Mouse (Mus musculus) midbrain, embryonic 11.5 days (tissue): ENCODE measurements around the gene Trpv2. TPM values are rescaled to one million over a fixed set of nuclear protein-coding genes. Genes with fewer than 3 reads are reported as not detected.
A peak's percentile ranks its signal among the peaks of the same experiment; 100 is the strongest.

Experiments used
- ATAC-seq: fragments of 200-750 bp; cut with Nextera tagmentation; 2 replicates; pipeline ENCODE4 v1.8.0; 2017; ENCODE audit warnings: moderate TSS enrichment, moderate library complexity; ENCODE audit not compliant: low FRiP score
- DNase-seq: peaks from one replicate; pipeline ENCODE4 v3.0.0; 2015; ENCODE audit warnings: low spot score; ENCODE audit errors: missing footprints
- H3K27ac ChIP-seq: fragments of 300-500 bp; sonication (generic); 2 replicates; pipeline ENCODE4 v1.5.1; 2014; ENCODE audit warnings: low read depth, low read length
- H3K27me3 ChIP-seq: fragments of 300-500 bp; sonication (generic); 2 replicates; pipeline ENCODE4 v1.6.1; 2014; ENCODE audit warnings: mild to moderate bottlenecking, low read length, moderate library complexity, mixed read lengths; ENCODE audit not compliant: control insufficient read depth, insufficient read depth
- H3K36me3 ChIP-seq: fragments of 300-500 bp; sonication (generic); 2 replicates; pipeline ENCODE4 v1.6.1; 2014; ENCODE audit warnings: mild to moderate bottlenecking, low read length, moderate library complexity, mixed read lengths; ENCODE audit not compliant: control insufficient read depth, insufficient read depth
- H3K4me1 ChIP-seq: fragments of 300-500 bp; sonication (generic); 2 replicates; pipeline ENCODE4 v1.6.1; 2014; ENCODE audit warnings: low read length; ENCODE audit not compliant: control insufficient read depth, insufficient read depth
- H3K4me2 ChIP-seq: fragments of 300-500 bp; sonication (generic); 2 replicates; pipeline ENCODE4 v1.6.1; 2014; ENCODE audit warnings: mild to moderate bottlenecking, moderate library complexity
- H3K4me3 ChIP-seq: fragments of 300-500 bp; sonication (generic); 2 replicates; pipeline ENCODE4 v1.5.1; 2014; ENCODE audit warnings: low read depth, low read length
- H3K9ac ChIP-seq: fragments of 300-500 bp; sonication (generic); 2 replicates; pipeline ENCODE4 v1.6.1; 2014; ENCODE audit warnings: low read length
- H3K9me3 ChIP-seq: fragments of 300-500 bp; sonication (generic); 2 replicates; pipeline ENCODE4 v1.6.1; 2016; ENCODE audit warnings: low read length; ENCODE audit not compliant: control insufficient read depth
- WGBS: fragments of 180-500 bp; shearing (Covaris S2); extraction: QIAGEN DNeasy Blood & Tissue Kit; methylation state at CpG from one replicate; pipeline ENCODE4 v1.1.7; 2014; 5-methylcytosine and 5-hydroxymethylcytosine counted together
- polyA plus RNA-seq: library from polyadenylated mRNA; unstranded; fragments of >200 nt; fragmentation: Nextera tagmentation; extraction: Ambion mirVana; gene quantifications from 2 replicates; pipeline ENCODE4 v1.2.1, GENCODE M21; 2014

Trpv2 gene
- polyA plus RNA-seq, 1 experiment from 2014 or later = 5.4 TPM

GRCm38 (mm10) chr11:62613657-62614365, 39.5 kb downstream of the Trpv2 start:
- peak overlapping the region; percentile 11; the same call in 1 of the 2 replicates for H3K4me3 ChIP-seq
- H3K9me3 ChIP-seq = no peaks in the 10 kb centered on the region
- H3K27me3 ChIP-seq = no peaks in the 10 kb centered on the region
- DNase-seq = peak; percentile 100
- H3K4me1 ChIP-seq = peaks cover 23% of the 10 kb centered on the region
- peak overlapping the region; percentile 75 for H3K27ac ChIP-seq
- ATAC-seq = peak; percentile 96
- 10% methylated on average over 19 of the region's 19 CpGs for WGBS
- H3K9ac ChIP-seq = peak overlapping the region; percentile 62
- peak overlapping the region; percentile 45 for H3K4me2 ChIP-seq
- H3K36me3 ChIP-seq = 0 out of 2 replicates have a peak, but pooled peaks cover 7% of the 10 kb centered on the region

- Histone ChIP-seq H3K27me3 (no peaks in the 10 kb centered on the region), H3K27ac (no peak overlapping the region), H3K4me3 (no peak overlapping the region), H3K36me3 (0 out of 2 replicates have a peak, but pooled peaks cover 5% of the 10 kb centered on the region), H3K9me3 (no peaks in the 10 kb centered on the region), H3K9ac (peak overlapping the region; percentile 62), H3K4me1 (peaks cover 23% of the 10 kb centered on the region), H3K4me2 (no peak overlapping the region)
- DNase-seq (no peak), ATAC-seq (no peak)
- 87% methylated on average over 8 of the region's 8 CpGs for WGBS
These were observed 40.7 kb downstream of the Trpv2 start for GRCm38 (mm10) chr11:62614876-62615410.

GRCm38 (mm10) chr11:62615456-62615855, 41.2 kb downstream of the Trpv2 start:
- H3K4me3 ChIP-seq = no peak overlapping the region
- H3K9me3 ChIP-seq = no peaks in the 10 kb centered on the region
- ATAC-seq = no peak
- peaks cover 23% of the 10 kb centered on the region for H3K4me1 ChIP-seq
- H3K4me2 ChIP-seq = no peak overlapping the region
- DNase-seq = no peak
- 0 out of 2 replicates have a peak, but pooled peaks cover 3% of the 10 kb centered on the region for H3K36me3 ChIP-seq
- H3K27ac ChIP-seq = no peak overlapping the region
- 89% methylated on average over 4 of the region's 4 CpGs for WGBS
- H3K9ac ChIP-seq = no peak overlapping the region
- H3K27me3 ChIP-seq = no peaks in the 10 kb centered on the region

- ATAC-seq (no peak), DNase-seq (no peak)
- Histone ChIP-seq H3K27me3 (no peaks in the 10 kb centered on the region), H3K36me3 (no peaks in the 10 kb centered on the region), H3K4me1 (0 out of 2 replicates have a peak, but pooled peaks cover 2% of the 10 kb centered on the region), H3K4me3 (no peak overlapping the region), H3K4me2 (no peak overlapping the region), H3K27ac (no peak overlapping the region), H3K9ac (no peak overlapping the region), H3K9me3 (no peaks in the 10 kb centered on the region)
- WGBS = 94% methylated on average over 8 of the region's 8 CpGs
These were observed 46.8 kb downstream of the Trpv2 start for GRCm38 (mm10) chr11:62621079-62621478.

- no peaks in the 10 kb centered on the region for H3K36me3 ChIP-seq
- H3K9ac ChIP-seq = no peak overlapping the region
- H3K9me3 ChIP-seq = no peaks in the 10 kb centered on the region
- H3K4me3 ChIP-seq = no peak overlapping the region
- no peak overlapping the region for H3K27ac ChIP-seq
- 84% methylated on average over 4 of the region's 4 CpGs for WGBS
- no peaks in the 10 kb centered on the region for H3K27me3 ChIP-seq
- ATAC-seq (no peak), DNase-seq (no peak)
- H3K4me2 ChIP-seq = no peak overlapping the region
- H3K4me1 ChIP-seq = 0 out of 2 replicates have a peak, but pooled peaks cover 2% of the 10 kb centered on the region
These were observed 47.4 kb downstream of the Trpv2 start for GRCm38 (mm10) chr11:62621586-62622283.

GRCm38 (mm10) chr11:62622850-62623249, 48.6 kb downstream of the Trpv2 start:
- Histone ChIP-seq H3K27me3 (no peaks in the 10 kb centered on the region), H3K4me1 (0 out of 2 replicates have a peak, but pooled peaks cover 2% of the 10 kb centered on the region), H3K9me3 (no peaks in the 10 kb centered on the region), H3K36me3 (no peaks in the 10 kb centered on the region), H3K9ac (0 out of 2 replicates have a peak overlapping the region, but pooled peaks have one; percentile 9), H3K27ac (no peak overlapping the region), H3K4me2 (no peak overlapping the region), H3K4me3 (no peak overlapping the region)
- ATAC-seq (no peak), DNase-seq (no peak)
- WGBS = 26% methylated on average over 4 of the region's 4 CpGs

- H3K36me3 ChIP-seq = no peaks in the 10 kb centered on the region
- H3K27ac ChIP-seq = no peak overlapping the region
- ATAC-seq = no peak
- H3K9me3 ChIP-seq = no peaks in the 10 kb centered on the region
- DNase-seq = no peak
- H3K9ac ChIP-seq = no peak overlapping the region
- no peaks in the 10 kb centered on the region for H3K27me3 ChIP-seq
- WGBS = 72% methylated on average over 10 of the region's 10 CpGs
- no peak overlapping the region for H3K4me3 ChIP-seq
- no peak overlapping the region for H3K4me2 ChIP-seq
- peaks cover 13% of the 10 kb centered on the region for H3K4me1 ChIP-seq
These were observed 50.3 kb downstream of the Trpv2 start for GRCm38 (mm10) chr11:62624341-62625291.

GRCm38 (mm10) chr11:62629352-62630224, 55.3 kb downstream of the Trpv2 start:
- H3K9me3 ChIP-seq = no peaks in the 10 kb centered on the region
- DNase-seq = peak; percentile 94
- peak overlapping the region; percentile 32 for H3K4me2 ChIP-seq
- H3K4me1 ChIP-seq = peaks cover 30% of the 10 kb centered on the region
- H3K27me3 ChIP-seq = no peaks in the 10 kb centered on the region
- WGBS = under 1% methylated on average over 9 of the region's 9 CpGs
- H3K9ac ChIP-seq = peak overlapping the region; percentile 38
- no peak overlapping the region for H3K4me3 ChIP-seq
- ATAC-seq = peak; percentile 40; the same call in 1 of the 2 replicates
- no peaks in the 10 kb centered on the region for H3K36me3 ChIP-seq
- peak overlapping the region; percentile 85 for H3K27ac ChIP-seq
